In the genomic region with DNA sequence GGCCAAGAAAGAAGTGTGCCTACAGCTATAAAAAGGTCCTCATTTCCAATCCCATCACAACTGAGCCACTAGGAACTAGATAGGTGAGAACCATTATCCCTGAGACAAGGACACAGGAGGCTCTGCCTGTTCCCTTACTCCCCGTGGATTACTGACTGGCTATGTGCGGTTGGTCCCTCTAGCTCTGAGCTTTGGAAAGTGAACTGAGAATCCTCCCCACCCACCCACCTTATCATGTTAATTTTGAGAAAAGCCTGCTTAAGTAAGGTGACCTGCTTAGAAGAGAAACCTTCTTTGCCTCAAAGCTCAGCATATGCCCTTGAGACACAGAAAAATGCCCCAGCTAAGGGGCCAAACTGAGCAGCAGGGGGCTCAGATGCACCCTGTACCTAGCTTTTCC, we compare ENCODE assay signal across 8 mouse cellular contexts. TPM values are rescaled to one million over a fixed set of nuclear protein-coding genes. Genes with fewer than 3 reads are reported as not detected.
A peak's percentile ranks its signal among the peaks of the same experiment; 100 is the strongest.
DNase-seq lines count a peak whose midpoint lies in the region; ATAC-seq and TF ChIP-seq lines count a peak whose summit lies in the region.

No protein-coding gene starts in this region.

- H3K4me1 ChIP-seq in heart, embryonic 13.5 days, result peaks cover 77% of the 10 kb centered on the region
- peaks cover 2 to 10% of the 10 kb centered on the region in 2 experiments; a peak in 2 of 4 replicates for H3K4me1 ChIP-seq in ES-E14 (ENCODE audit: control insufficient read depth in 2 of 2, insufficient read depth in 2 of 2, low read length in 2 of 2, poor library complexity in 1 of 2)
- H3K4me1 ChIP-seq in hindbrain, embryonic 11.5 days (replicated peaks; ENCODE audit: control insufficient read depth, insufficient read depth, low read length), result peaks cover 21% of the 10 kb centered on the region
- peaks cover 82% of the 10 kb centered on the region for H3K4me1 ChIP-seq in midbrain, embryonic 10.5 days

- peak overlapping the region; percentile 98 for H3K27ac ChIP-seq in heart, embryonic 13.5 days (replicated peaks)
- no peak overlapping the region for H3K27ac ChIP-seq in ES-E14 (ENCODE audit: insufficient read depth, low read depth, low read length, poor library complexity, severe bottlenecking)
- 0 out of 2 replicates have a peak overlapping the region, but pooled peaks have one; percentile 24 for H3K27ac ChIP-seq in hindbrain, embryonic 11.5 days (ENCODE audit: low read depth, low read length)
- no peak overlapping the region for H3K27ac ChIP-seq in midbrain, embryonic 10.5 days (replicated peaks)

- H3K4me2 ChIP-seq in heart, embryonic 13.5 days, result peak overlapping the region; percentile 84
- H3K4me2 ChIP-seq in hindbrain, embryonic 11.5 days (replicated peaks; ENCODE audit: low read depth, low read length), result 0 out of 2 replicates have a peak overlapping the region, but pooled peaks have one; percentile 4

- 0 out of 2 replicates have a peak, but pooled peaks cover 10% of the 10 kb centered on the region for H3K36me3 ChIP-seq in heart, embryonic 13.5 days
- no peaks in the 10 kb centered on the region for H3K36me3 ChIP-seq in ES-E14 (ENCODE audit: control insufficient read depth, insufficient read depth, low read length, poor library complexity, severe bottlenecking)
- no peaks in the 10 kb centered on the region for H3K36me3 ChIP-seq in hindbrain, embryonic 11.5 days (ENCODE audit: control insufficient read depth, insufficient read depth, low read length)
- peaks cover 3% of the 10 kb centered on the region; the same call in 1 of the 2 replicates for H3K36me3 ChIP-seq in midbrain, embryonic 10.5 days

- H3K9ac ChIP-seq in heart, embryonic 13.5 days, result peak overlapping the region; percentile 100
- no peak overlapping the region for H3K9ac ChIP-seq in ES-E14 (ENCODE audit: insufficient read depth, low read depth, low read length, poor library complexity, severe bottlenecking)
- H3K9ac ChIP-seq in hindbrain, embryonic 11.5 days (ENCODE audit: low read depth, low read length), result no peak overlapping the region

- H3K9me3 ChIP-seq in heart, embryonic 13.5 days, result no peaks in the 10 kb centered on the region
- H3K9me3 ChIP-seq in ES-E14 (ENCODE audit: control insufficient read depth, insufficient read depth, low read depth, low read length), result no peaks in the 10 kb centered on the region
- H3K9me3 ChIP-seq in hindbrain, embryonic 11.5 days (ENCODE audit: control insufficient read depth, low read length), result no peaks in the 10 kb centered on the region
- no peaks in the 10 kb centered on the region for H3K9me3 ChIP-seq in midbrain, embryonic 10.5 days (replicated peaks)

- no peak for DNase-seq in heart, postnatal 14 days
- peak; percentile 43 for DNase-seq in ES-E14 (ENCODE audit: low read depth, low spot score)
- no peak for DNase-seq in hindbrain, embryonic 11.5 days (ENCODE audit: low spot score)
- no peak for DNase-seq in midbrain, embryonic 10.5 days (ENCODE audit: low spot score)
- DNase-seq in frontal cortex, postnatal 10 days (ENCODE audit: low spot score in 2 of 2), result no peak
- no peak for DNase-seq in cerebellum, adult 11 months

- in situ Hi-C loops in ES-E14 (cut with MboI; ENCODE audit: low sequenced_read_pairs in 2 of 2, unreplicated experiment in 2 of 2), result no loop called here

- intact Hi-C loops in heart, postnatal 14 days (cut with DNase I), result no loop called here

- H3K27me3 ChIP-seq in heart, embryonic 13.5 days (replicated peaks), result peaks cover 3% of the 10 kb centered on the region; the same call in 1 of the 2 replicates
- H3K27me3 ChIP-seq in hindbrain, embryonic 11.5 days (ENCODE audit: control insufficient read depth, insufficient read depth, low read length), result no peaks in the 10 kb centered on the region
- H3K27me3 ChIP-seq in midbrain, embryonic 10.5 days (ENCODE audit: low read depth, poor library complexity, severe bottlenecking), result peaks cover 40% of the 10 kb centered on the region

- peak overlapping the region; percentile 88 for H3K4me3 ChIP-seq in heart, embryonic 13.5 days
- no peak overlapping the region for H3K4me3 ChIP-seq in ES-E14 (ENCODE audit: insufficient read depth in 1 of 2, low read depth in 1 of 2, low read length in 2 of 2, poor library complexity in 1 of 2, severe bottlenecking in 1 of 2)
- H3K4me3 ChIP-seq in hindbrain, embryonic 11.5 days (ENCODE audit: low read depth, low read length), result no peak overlapping the region
- H3K4me3 ChIP-seq in midbrain, embryonic 10.5 days, result peak overlapping the region; percentile 95

- 59% methylated on average over 2 of the region's 2 CpGs for WGBS in heart, embryonic 13.5 days
- WGBS in hindbrain, embryonic 11.5 days, result 63% methylated on average over 2 of the region's 2 CpGs
- 38% methylated on average over 2 of the region's 2 CpGs for WGBS in midbrain, embryonic 10.5 days

- no peak for ATAC-seq in heart, embryonic 13.5 days (ENCODE audit: extremely low read depth, insufficient number of reproducible peaks, low FRiP score, low TSS enrichment)
- ATAC-seq in hindbrain, embryonic 11.5 days (ENCODE audit: low FRiP score), result no peak
- ATAC-seq in CD4-positive, CD25-positive, alpha-beta regulatory T cell, adult 4 months, result no peak

TF ChIP-seq in ES-E14, 5 proteins besides CTCF, POLR2A, EP300 and RAD21:
- TF ChIP-seq CHD2 (IDR thresholded peaks at IDR 0.05; ENCODE audit: low read depth, low read length), result no peak
- TF ChIP-seq HCFC1 (IDR thresholded peaks at IDR 0.05; ENCODE audit: borderline replicate concordance, insufficient read depth, low read length), result no peak
- TF ChIP-seq ZNF384 (IDR thresholded peaks at IDR 0.05; ENCODE audit: low read depth, low read length), result no peak
- TF ChIP-seq ZC3H11A (IDR thresholded peaks at IDR 0.05; ENCODE audit: borderline replicate concordance, low read depth, low read length), result no peak
- no peak for TF ChIP-seq MAFK (IDR thresholded peaks at IDR 0.05; ENCODE audit: insufficient read depth, low read depth, low read length)

RNA-seq across cellular contexts. Expression of a gene that starts 14.9 kb away (rescaled TPM):
- 23.4 and 23.7 TPM in 2 replicates for polyA plus RNA-seq in heart, embryonic 13.5 days (2015; fragmentation: Nextera tagmentation; extraction: Ambion mirVana)
- total RNA-seq in heart, postnatal 14 days (2021), result 10 to 100 TPM; 45.9 to 52.5 TPM
- 4.4 and 7.4 TPM in 2 replicates for total RNA-seq in ES-E14 (2012; rRNA removed)
- polyA plus RNA-seq in hindbrain, embryonic 11.5 days (2014; fragmentation: Nextera tagmentation; extraction: Ambion mirVana), result 17.9 and 19.4 TPM in 2 replicates
- polyA plus RNA-seq in midbrain, embryonic 10.5 days (2016; fragmentation: Nextera tagmentation; extraction: Ambion mirVana), result 23.9 and 24.7 TPM in 2 replicates
- 10 to 100 TPM; 68.2 to 74.2 TPM for polyA plus RNA-seq in CD4-positive, CD25-positive, alpha-beta regulatory T cell, adult 4 months (2017; shearing (Covaris generic))

RNA-seq across cellular contexts. Expression of a gene that starts 51.1 kb away (rescaled TPM):
- polyA plus RNA-seq in heart, embryonic 13.5 days (2015; fragmentation: Nextera tagmentation; extraction: Ambion mirVana), result 70.2 and 70.8 TPM in 2 replicates
- 10 to 100 TPM; 78.3 to 78.9 TPM for total RNA-seq in heart, postnatal 14 days (2021)
- total RNA-seq in ES-E14 (2012; rRNA removed), result 15.8 and 18.6 TPM in 2 replicates
- polyA plus RNA-seq in hindbrain, embryonic 11.5 days (2014; fragmentation: Nextera tagmentation; extraction: Ambion mirVana), result 28.1 and 28.4 TPM in 2 replicates
- polyA plus RNA-seq in midbrain, embryonic 10.5 days (2016; fragmentation: Nextera tagmentation; extraction: Ambion mirVana), result 30.5 and 36.3 TPM in 2 replicates
- 10 to 100 TPM; 33.9 to 37.1 TPM for polyA plus RNA-seq in CD4-positive, CD25-positive, alpha-beta regulatory T cell, adult 4 months (2017; shearing (Covaris generic))

Comparison
In these comparisons a context has a peak if more than half of its experiments do, and no peak if none do; other contexts are left out.
1. H3K27ac ChIP-seq: peak in heart, embryonic 13.5 days (single experiment) and hindbrain, embryonic 11.5 days (single experiment); none in ES-E14 (single experiment) and midbrain, embryonic 10.5 days (single experiment).
2. H3K4me3 ChIP-seq: peak in heart, embryonic 13.5 days (single experiment) and midbrain, embryonic 10.5 days (single experiment); none in ES-E14 (0 of 2) and hindbrain, embryonic 11.5 days (single experiment).